Mouse (Mus musculus) CH12.LX (cell line): ENCODE measurements around the gene Dbh. TPM values are rescaled to one million over a fixed set of nuclear protein-coding genes. Genes with fewer than 3 reads are reported as not detected.

Source experiments
- DNase-seq: peaks from one replicate; pipeline ENCODE4 v3.0.0-alpha.2; 2013; ENCODE audit errors: extremely low read depth
- H3K27ac ChIP-seq: 2 replicates; pipeline ENCODE4 v1.5.1; 2012; ENCODE audit warnings: low read depth, mild to moderate bottlenecking, control low read depth, moderate library complexity; ENCODE audit not compliant: insufficient read depth
- H3K27me3 ChIP-seq: replicated peaks from 2 replicates; pipeline ENCODE3; 2012; ENCODE audit warnings: inconsistent platforms
- H3K36me3 ChIP-seq, 2 experiments: replicated peaks in 1 of 2; 2 replicates each; pipeline versions ENCODE3 to v1.6.1; 2012; ENCODE audit warnings: inconsistent platforms in 1 of 2, low read length in 1 of 2, mild to moderate bottlenecking in 1 of 2, mixed read lengths in 1 of 2, moderate library complexity in 1 of 2; ENCODE audit not compliant: control insufficient read depth in 1 of 2, insufficient read depth in 1 of 2
- H3K4me1 ChIP-seq, 2 experiments: 2 replicates each; pipeline ENCODE4 v1.6.1; 2012; ENCODE audit warnings: inconsistent platforms in 1 of 2, moderate library complexity in 1 of 2; ENCODE audit not compliant: insufficient read depth in 2 of 2, control insufficient read depth in 1 of 2
- H3K4me2 ChIP-seq: 2 replicates; pipeline ENCODE4 v1.6.1; 2012; ENCODE audit warnings: low read depth, mild to moderate bottlenecking, control low read depth; ENCODE audit not compliant: poor library complexity, insufficient read depth, severe bottlenecking
- H3K4me3 ChIP-seq, 3 experiments: fragments of 150-350 bp in 1 of 3; sonication (generic) in 1 of 3; replicated peaks in 1 of 3; 2 replicates each; pipeline versions ENCODE3 to v1.5.1; 2011 to 2012; ENCODE audit warnings: low read depth in 2 of 3, low read length in 2 of 3, mild to moderate bottlenecking in 2 of 3, moderate library complexity in 2 of 3, control low read depth in 1 of 3, improper control_type of control experiment in 1 of 3, inconsistent platforms in 1 of 3, mixed read lengths in 1 of 3; ENCODE audit not compliant: poor library complexity in 1 of 3
- H3K79me2 ChIP-seq: replicated peaks from 2 replicates; pipeline ENCODE4 v1.6.1; 2012; ENCODE audit warnings: mild to moderate bottlenecking, moderate library complexity; ENCODE audit not compliant: control insufficient read depth, poor library complexity, insufficient read depth, severe bottlenecking; ENCODE audit errors: extremely low read depth
- H3K9ac ChIP-seq: 2 replicates; pipeline ENCODE4 v1.6.1; 2012; ENCODE audit warnings: low read depth, mild to moderate bottlenecking, control low read depth, moderate library complexity; ENCODE audit not compliant: insufficient read depth
- H3K9me3 ChIP-seq: replicated peaks from 2 replicates; pipeline ENCODE3; 2012; ENCODE audit warnings: low read length, inconsistent platforms, mixed read lengths
- BHLHE40 ChIP-seq: IDR thresholded peaks from 2 replicates; pipeline ENCODE4 v1.6.1; 2011; ENCODE audit warnings: mild to moderate bottlenecking, low read depth, low read length, improper control_type of control experiment
- CHD1 ChIP-seq: IDR thresholded peaks from 2 replicates; pipeline ENCODE4 v1.6.1; 2012; ENCODE audit warnings: low read depth, low read length, improper control_type of control experiment, inconsistent platforms
- CHD2 ChIP-seq: IDR thresholded peaks from 2 replicates; pipeline ENCODE4 v1.6.1; 2011; ENCODE audit warnings: low read length, improper control_type of control experiment
- CTCF ChIP-seq, 2 experiments: IDR thresholded peaks in 1 of 2; conservative IDR thresholded peaks in 1 of 2; 2 replicates each; pipeline ENCODE4 v1.5.1; 2011 to 2012; ENCODE audit warnings: low read depth in 2 of 2, low read length in 2 of 2, improper control_type of control experiment in 1 of 2, inconsistent platforms in 1 of 2, mild to moderate bottlenecking in 1 of 2, moderate library complexity in 1 of 2
- E2F4 ChIP-seq: IDR thresholded peaks from 2 replicates; pipeline ENCODE4 v1.6.1; 2011; ENCODE audit warnings: low read depth, low read length, improper control_type of control experiment; ENCODE audit not compliant: insufficient replicate concordance
- EP300 ChIP-seq: IDR thresholded peaks from 2 replicates; pipeline ENCODE4 v1.6.1; 2011; ENCODE audit warnings: low read length, improper control_type of control experiment
- IRF4 ChIP-seq: IDR thresholded peaks from 2 replicates; pipeline ENCODE4 v1.6.1; 2014; ENCODE audit warnings: low read depth, mild to moderate bottlenecking, inconsistent platforms, low read length, improper control_type of control experiment
- JUND ChIP-seq: conservative IDR thresholded peaks from 2 replicates; pipeline ENCODE4 v1.6.1; 2011; ENCODE audit warnings: low read depth, low read length, improper control_type of control experiment
- KAT2A ChIP-seq: IDR thresholded peaks from 2 replicates; pipeline ENCODE4 v1.6.1; 2012; ENCODE audit warnings: low read length, improper control_type of control experiment, inconsistent platforms; ENCODE audit not compliant: insufficient replicate concordance
- MAFK ChIP-seq: IDR thresholded peaks from 2 replicates; pipeline ENCODE4 v1.6.1; 2011; ENCODE audit warnings: low read length, improper control_type of control experiment; ENCODE audit not compliant: insufficient replicate concordance
- MAX ChIP-seq: IDR thresholded peaks from 2 replicates; pipeline ENCODE4 v1.6.1; 2011; ENCODE audit warnings: low read length, improper control_type of control experiment
- MEF2A ChIP-seq: IDR thresholded peaks from 2 replicates; pipeline ENCODE4 v1.6.1; 2014; ENCODE audit warnings: low read depth, mild to moderate bottlenecking, inconsistent platforms, low read length, improper control_type of control experiment, borderline replicate concordance
- NELFE ChIP-seq: IDR thresholded peaks from 2 replicates; pipeline ENCODE4 v1.6.1; 2011; ENCODE audit warnings: low read depth, low read length, improper control_type of control experiment
- POLR2AphosphoS2 ChIP-seq: IDR thresholded peaks from 2 replicates; pipeline ENCODE4 v1.6.1; 2011; ENCODE audit warnings: low read depth, low read length, improper control_type of control experiment
- SIN3A ChIP-seq: IDR thresholded peaks from 2 replicates; pipeline ENCODE4 v1.6.1; 2012; ENCODE audit warnings: low read length, improper control_type of control experiment, inconsistent platforms
- SMC3 ChIP-seq: IDR thresholded peaks from 2 replicates; pipeline ENCODE4 v1.6.1; 2011; ENCODE audit warnings: low read depth, low read length, improper control_type of control experiment
- TCF12 ChIP-seq: IDR thresholded peaks from 2 replicates; pipeline ENCODE4 v1.6.1; 2014; ENCODE audit warnings: low read depth, mild to moderate bottlenecking, inconsistent platforms, low read length, improper control_type of control experiment
- ZKSCAN1 ChIP-seq: IDR thresholded peaks from 2 replicates; pipeline ENCODE4 v1.6.1; 2012; ENCODE audit warnings: low read depth, inconsistent platforms, low read length, improper control_type of control experiment, borderline replicate concordance
- ZMIZ1 ChIP-seq: IDR thresholded peaks from 2 replicates; pipeline ENCODE4 v1.6.1; 2012; ENCODE audit warnings: low read depth, mild to moderate bottlenecking, inconsistent platforms, low read length, improper control_type of control experiment
- dilution Hi-C: fragments of 300-500 bp; cut with MboI; formaldehyde crosslinking; loops from 2 replicates; pipeline ENCODE4 v1.14.3; 2020; ENCODE audit warnings: low sequenced_read_pairs; ENCODE audit not compliant: extremely low pct_unique_long_range_greater_than_20kb, extremely low pct_ligation_motif_present
- in situ Hi-C: fragments of 300-500 bp; cut with MboI; formaldehyde crosslinking; loops from 3 replicates; pipeline ENCODE4 v1.14.3; 2019; ENCODE audit warnings: low sequenced_read_pairs, low pct_ligation_motif_present, low pct_unique_long_range_greater_than_20kb, mixed read lengths
- polyA plus RNA-seq: library from polyadenylated mRNA; unstranded; fragments of >175 nt; gene quantifications from 2 replicates; pipeline ENCODE4 v1.2.1, GENCODE M21; 2012; ENCODE audit warnings: low read depth; ENCODE audit not compliant: insufficient read length
- total RNA-seq, 2 experiments: library from RNA; depleted of rRNA; stranded (reverse); fragments of 300-350 nt in 1 of 2; fragments of >200 nt in 1 of 2; gene quantifications; 2 replicates each; pipeline ENCODE4 v1.2.3; 2012 to 2014

The Dbh gene
- total and polyA plus RNA-seq, 3 experiments = not detected

DNA sequence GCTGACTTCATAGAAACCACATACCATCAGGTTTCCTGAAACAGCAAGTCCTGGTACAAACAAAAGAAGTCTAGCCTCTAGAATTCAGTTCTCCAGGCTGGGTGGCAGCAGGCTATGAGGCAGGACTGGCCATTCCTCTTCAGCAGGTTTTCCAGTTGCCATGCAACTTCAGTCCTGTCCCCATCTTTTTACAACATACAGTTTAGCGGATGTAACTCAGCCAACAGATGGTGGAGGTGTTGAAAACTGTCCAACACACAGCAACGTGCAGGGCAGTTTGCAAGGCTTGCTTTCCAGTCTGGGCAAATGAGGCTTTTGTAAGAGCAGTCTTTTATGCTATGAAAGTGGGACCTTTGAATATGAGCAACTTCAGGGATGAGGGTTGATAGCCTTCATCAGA is 20.1 kb upstream of the Dbh start:
- Histone ChIP-seq H3K27ac (no peak overlapping the region), H3K4me3 (no peak overlapping the region), H3K36me3 (no peaks in the 10 kb centered on the region), H3K4me1 (peaks cover 0 to 9% of the 10 kb centered on the region in 2 experiments; a peak in 2 of 4 replicates), H3K9me3 (no peaks in the 10 kb centered on the region), H3K4me2 (no peak overlapping the region), H3K79me2 (no peaks in the 10 kb centered on the region), H3K9ac (no peak overlapping the region), H3K27me3 (peaks cover 87% of the 10 kb centered on the region)
- no peak for DNase-seq
- dilution Hi-C loops (no loop called here), in situ Hi-C loops (no loop called here)
- no peak for TF ChIP-seq MAFK
- no peak for TF ChIP-seq SMC3
- TF ChIP-seq ZMIZ1 = no peak
- TF ChIP-seq CTCF (conservative IDR thresholded peaks at IDR 0.05 in 1 of 2, IDR thresholded peaks at IDR 0.05 in 1 of 2; ENCODE audit: low read depth in 2 of 2, low read length in 2 of 2) = no peak
- no peak for TF ChIP-seq EP300
- TF ChIP-seq POLR2AphosphoS2 = no peak
- TF ChIP-seq NELFE = no peak
- TF ChIP-seq IRF4 = no peak
- no peak for TF ChIP-seq CHD1
- TF ChIP-seq JUND = no peak
- no peak for TF ChIP-seq SIN3A
- TF ChIP-seq E2F4 = no peak
- TF ChIP-seq KAT2A = no peak
- TF ChIP-seq, all 38 proteins: peak for 0

DNA sequence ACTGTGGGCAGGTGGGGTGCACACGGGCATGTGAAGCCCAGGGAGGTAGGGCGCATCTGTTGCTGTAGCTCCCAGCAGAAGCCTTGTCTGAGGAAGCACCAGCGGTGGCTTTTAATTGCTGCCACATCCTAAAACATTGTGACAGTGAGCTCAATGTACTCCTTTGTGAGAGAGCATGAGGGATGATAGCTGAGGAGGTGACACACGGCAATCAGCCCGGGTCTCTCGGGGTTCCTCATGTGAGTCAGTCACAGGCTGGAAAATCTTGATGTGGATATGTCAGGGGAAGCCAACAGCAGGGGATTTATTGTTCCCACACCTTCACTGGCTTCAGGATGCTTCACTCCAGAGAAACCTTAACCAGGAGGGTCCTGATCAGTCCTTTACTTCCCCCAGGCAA is 18.2 kb upstream of the Dbh start:
- no peaks in the 10 kb centered on the region for H3K9me3 ChIP-seq
- H3K27me3 ChIP-seq = peaks cover 77% of the 10 kb centered on the region
- H3K9ac ChIP-seq = no peak overlapping the region
- no peaks in the 10 kb centered on the region for H3K79me2 ChIP-seq
- no peak overlapping the region for H3K27ac ChIP-seq
- dilution Hi-C loops (no loop called here), in situ Hi-C loops (no loop called here)
- no peaks in the 10 kb centered on the region for H3K36me3 ChIP-seq
- no peak for DNase-seq
- no peak overlapping the region for H3K4me2 ChIP-seq
- no peak overlapping the region for H3K4me3 ChIP-seq
- TF ChIP-seq MEF2A = no peak
- TF ChIP-seq MAX = no peak
- no peak for TF ChIP-seq POLR2AphosphoS2
- no peak for TF ChIP-seq ZMIZ1
- no peak for TF ChIP-seq CHD2
- no peak for TF ChIP-seq TCF12
- no peak for TF ChIP-seq JUND
- TF ChIP-seq BHLHE40 = no peak
- TF ChIP-seq MAFK = no peak
- no peak for TF ChIP-seq E2F4
- TF ChIP-seq NELFE = no peak
- TF ChIP-seq ZKSCAN1 = no peak
- no peak for TF ChIP-seq CHD1
- peaks cover 0 to 9% of the 10 kb centered on the region in 2 experiments; a peak in 2 of 4 replicates for H3K4me1 ChIP-seq
